Mouse (Mus musculus) limb, embryonic 11.5 days (tissue): ENCODE measurements around the gene Mapkapk2. TPM values are rescaled to one million over a fixed set of nuclear protein-coding genes. Genes with fewer than 3 reads are reported as not detected.

ENCODE experiments used
- ATAC-seq: fragments of 200-750 bp; cut with Nextera tagmentation; 2 replicates; pipeline ENCODE4 v1.8.0; 2017; ENCODE audit warnings: low read depth; ENCODE audit not compliant: insufficient number of reproducible peaks, low FRiP score, low TSS enrichment
- DNase-seq: peaks from one replicate; pipeline ENCODE4 v3.0.0-alpha.2; 2015; ENCODE audit warnings: low spot score
- H3K27ac ChIP-seq: fragments of 300-500 bp; sonication (generic); replicated peaks from 2 replicates; pipeline ENCODE4 v1.5.1; 2014; ENCODE audit warnings: low read depth, mild to moderate bottlenecking, low read length
- H3K27me3 ChIP-seq: fragments of 300-500 bp; sonication (generic); 2 replicates; pipeline ENCODE4 v1.6.1; 2014; ENCODE audit warnings: mild to moderate bottlenecking, low read length, mixed read lengths; ENCODE audit not compliant: control insufficient read depth, insufficient read depth
- H3K36me3 ChIP-seq: fragments of 300-500 bp; sonication (generic); 2 replicates; pipeline ENCODE4 v1.6.1; 2014; ENCODE audit warnings: mild to moderate bottlenecking, low read length, moderate library complexity, mixed read lengths; ENCODE audit not compliant: control insufficient read depth, insufficient read depth
- H3K4me1 ChIP-seq: fragments of 300-500 bp; sonication (generic); 2 replicates; pipeline ENCODE4 v1.6.1; 2014; ENCODE audit warnings: low read length, mixed read lengths; ENCODE audit not compliant: control insufficient read depth, insufficient read depth
- H3K4me2 ChIP-seq: fragments of 300-500 bp; sonication (generic); 2 replicates; pipeline ENCODE4 v1.6.1; 2014; ENCODE audit warnings: low read depth, mild to moderate bottlenecking, moderate library complexity; ENCODE audit not compliant: severe bottlenecking
- H3K4me3 ChIP-seq: fragments of 300-500 bp; sonication (generic); 2 replicates; pipeline ENCODE4 v1.5.1; 2014; ENCODE audit warnings: low read depth, low read length
- H3K9ac ChIP-seq: fragments of 300-500 bp; sonication (generic); 2 replicates; pipeline ENCODE4 v1.6.1; 2014; ENCODE audit warnings: mild to moderate bottlenecking, low read length
- H3K9me3 ChIP-seq: fragments of 300-500 bp; sonication (generic); 2 replicates; pipeline ENCODE4 v1.6.1; 2016; ENCODE audit warnings: low read length; ENCODE audit not compliant: control insufficient read depth
- WGBS: fragments of 180-500 bp; shearing (Covaris S2); extraction: QIAGEN DNeasy Blood & Tissue Kit; methylation state at CpG from one replicate; pipeline ENCODE4 v1.1.7; 2014; 5-methylcytosine and 5-hydroxymethylcytosine counted together
- polyA plus RNA-seq: library from polyadenylated mRNA; unstranded; fragments of >200 nt; fragmentation: Nextera tagmentation; extraction: Ambion mirVana; gene quantifications from 2 replicates; pipeline ENCODE4 v1.2.1, GENCODE M21; 2014

Gene Mapkapk2
- polyA plus RNA-seq, 1 experiment from 2014 or later, result 47.6 TPM

- DNase-seq, result no peak
- H3K4me2 ChIP-seq, result no peak overlapping the region
- no peak overlapping the region for H3K9ac ChIP-seq
- no peak overlapping the region for H3K27ac ChIP-seq
- H3K36me3 ChIP-seq, result no peaks in the 10 kb centered on the region
- H3K27me3 ChIP-seq, result no peaks in the 10 kb centered on the region
- H3K9me3 ChIP-seq, result no peaks in the 10 kb centered on the region
- 81% methylated on average over 17 of the region's 17 CpGs for WGBS
- H3K4me3 ChIP-seq, result no peak overlapping the region
- H3K4me1 ChIP-seq, result no peaks in the 10 kb centered on the region
- ATAC-seq, result no peak
These were observed 87.1 kb downstream of the Mapkapk2 start for GRCm38 (mm10) chr1:131010201-131011153.

- Histone ChIP-seq H3K9ac (no peak overlapping the region), H3K4me2 (no peak overlapping the region), H3K36me3 (no peaks in the 10 kb centered on the region), H3K9me3 (no peaks in the 10 kb centered on the region), H3K27me3 (no peaks in the 10 kb centered on the region), H3K4me1 (peaks cover 4% of the 10 kb centered on the region; the same call in 1 of the 2 replicates), H3K27ac (no peak overlapping the region), H3K4me3 (no peak overlapping the region)
- ATAC-seq, result no peak
- DNase-seq, result no peak
- 70% methylated on average over 1 of the region's 1 CpGs for WGBS
These were observed 91.6 kb downstream of the Mapkapk2 start for GRCm38 (mm10) chr1:131006069-131006468.

Other genes starting within 250 kb of the Mapkapk2 start
- gene Fcmr, start 232.2 kb downstream of the Mapkapk2 start, polyA plus RNA-seq, result 0.45 TPM in 1 of 2 replicates, not detected in the other
- gene Il24, start 210.4 kb downstream of the Mapkapk2 start, polyA plus RNA-seq, result not detected in 2 replicates
- gene Il20, start 186.4 kb downstream of the Mapkapk2 start, polyA plus RNA-seq, result not detected in 2 replicates
- not detected in 2 replicates for gene Il19, start 157.7 kb downstream of the Mapkapk2 start, polyA plus RNA-seq
- 0.24 TPM in 1 of 2 replicates, not detected in the other for gene Il10, start 78.0 kb downstream of the Mapkapk2 start, polyA plus RNA-seq
- gene Dyrk3, start 40.5 kb upstream of the Mapkapk2 start, polyA plus RNA-seq, result 4.2 and 5.7 TPM in 2 replicates
- gene Eif2d, start 55.4 kb upstream of the Mapkapk2 start, polyA plus RNA-seq, result 70.3 and 72.3 TPM in 2 replicates
- 1.2 and 1.4 TPM in 2 replicates for gene Rassf5, start 147.4 kb upstream of the Mapkapk2 start, polyA plus RNA-seq
- gene Ikbke, start 181.8 kb upstream of the Mapkapk2 start, polyA plus RNA-seq, result 1.0 and 1.5 TPM in 2 replicates